Mouse (Mus musculus): ENCODE data around the gene Kdr.

DNA sequence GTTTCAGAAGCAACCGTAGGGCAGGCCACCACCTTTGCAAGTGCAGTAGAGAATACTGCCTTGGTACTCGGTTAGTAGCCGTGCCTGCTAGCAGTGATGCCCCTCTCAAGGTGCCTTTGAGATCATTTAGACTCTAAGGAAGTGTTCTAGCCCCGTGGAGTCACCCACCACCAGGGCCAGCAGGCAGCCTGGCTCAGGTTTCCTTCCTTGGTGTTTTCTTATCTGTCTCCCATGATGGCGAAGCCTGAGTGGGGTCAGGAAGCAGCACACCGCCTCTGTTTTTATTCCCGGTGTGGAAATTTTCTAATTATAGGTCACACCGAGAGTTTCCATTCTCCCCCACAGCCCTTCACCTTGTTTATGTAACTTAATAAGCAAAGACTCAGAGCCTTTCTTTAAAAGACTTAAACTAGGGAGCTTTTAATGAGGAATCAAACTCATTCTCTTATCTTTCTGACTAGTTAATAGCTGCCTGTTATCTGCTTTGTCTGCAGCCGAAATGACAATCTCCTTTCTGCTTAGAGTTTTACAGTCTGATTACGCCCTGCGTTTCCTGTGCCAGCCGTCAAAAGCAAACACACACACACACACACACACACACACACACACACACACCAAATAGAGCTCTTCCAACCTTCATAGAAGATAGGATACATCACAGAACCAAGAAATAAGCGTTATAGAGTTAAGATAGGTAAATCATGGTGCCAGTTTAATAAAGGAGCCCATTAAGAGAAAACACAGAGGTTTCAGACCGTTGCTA, 44.9 kb upstream of the Kdr start:
- no peak for TF ChIP-seq CTCF (IDR thresholded peaks at IDR 0.05; ENCODE audit: borderline replicate concordance, control insufficient read depth, extremely low read depth, insufficient read depth, low read length, poor library complexity)
- no peak for TF ChIP-seq POLR2A (IDR thresholded peaks at IDR 0.05; ENCODE audit: control insufficient read depth, extremely low read depth, insufficient read depth, low read length, poor library complexity)

Measured in thymus, adult 2 months (tissue).